Mouse (Mus musculus) liver, adult (tissue): ENCODE data around the gene Gad2.

Experiments used
- GATA4 ChIP-seq: IDR thresholded peaks from 2 replicates; pipeline ENCODE4 v1.6.1; 2014; ENCODE audit warnings: mild to moderate bottlenecking, low read length; ENCODE audit not compliant: insufficient replicate concordance

Gad2 gene

DNA sequence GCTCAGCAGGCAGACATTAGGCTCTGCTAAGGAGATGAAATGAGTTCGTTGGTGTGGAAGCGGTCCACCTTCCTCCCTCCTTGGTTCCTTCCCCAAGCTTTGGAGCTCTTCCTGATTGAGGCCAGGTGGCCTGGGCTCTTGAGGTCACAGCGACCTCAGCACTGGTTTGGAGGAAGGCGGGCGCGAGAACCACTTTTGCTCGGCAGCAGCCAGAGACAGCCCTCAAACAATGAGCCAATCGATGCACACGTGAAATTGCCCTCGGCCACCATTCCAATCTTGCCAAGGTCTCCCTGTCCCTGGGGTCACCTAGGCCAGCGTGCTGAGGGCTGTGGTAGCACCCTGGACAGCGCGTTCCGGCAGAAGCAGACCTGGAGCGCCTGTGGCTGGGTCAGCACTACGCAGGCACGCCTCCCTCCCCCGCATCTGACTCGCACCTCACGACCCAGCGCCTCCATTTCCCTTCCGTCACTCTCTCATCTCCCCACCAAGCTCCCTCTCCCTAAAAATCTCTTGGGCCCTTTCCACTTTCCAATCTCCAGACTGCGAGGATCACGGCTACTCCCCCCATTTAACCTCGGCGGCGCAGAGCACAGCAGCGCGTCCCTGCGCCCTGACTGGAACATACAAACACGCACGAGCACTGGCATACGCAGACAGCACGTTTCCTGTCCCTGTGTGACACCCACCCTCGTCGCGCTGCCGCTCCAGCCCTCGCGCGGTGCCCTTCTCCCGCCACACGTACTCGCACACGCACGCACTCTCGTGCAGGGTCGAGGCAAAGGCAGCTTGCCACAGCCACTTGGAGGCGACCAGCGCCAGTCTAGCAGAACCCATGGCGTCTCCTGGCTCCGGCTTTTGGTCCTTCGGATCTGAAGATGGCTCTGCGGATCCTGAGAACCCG is at the start of gene Gad2:
Gene Gad2, plus strand, starts transcription at position 378 of the 904 bp plus-strand sequence.
- TF ChIP-seq GATA4, result no peak

DNA sequence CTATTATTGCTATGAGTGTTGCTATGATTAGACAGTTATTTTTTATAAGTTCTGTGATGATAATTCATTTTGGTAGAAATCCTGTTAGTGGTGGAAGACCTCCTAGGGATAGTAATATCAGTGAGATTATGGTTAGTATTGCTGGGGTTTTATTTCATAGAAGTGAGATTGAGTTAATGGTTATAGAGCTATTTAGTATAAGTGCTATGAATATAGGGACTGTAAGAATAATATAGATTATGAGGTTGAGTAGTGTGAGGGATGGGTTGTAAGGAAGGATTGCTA is 31.9 kb upstream of the Gad2 start:
- TF ChIP-seq GATA4, result no peak

DNA sequence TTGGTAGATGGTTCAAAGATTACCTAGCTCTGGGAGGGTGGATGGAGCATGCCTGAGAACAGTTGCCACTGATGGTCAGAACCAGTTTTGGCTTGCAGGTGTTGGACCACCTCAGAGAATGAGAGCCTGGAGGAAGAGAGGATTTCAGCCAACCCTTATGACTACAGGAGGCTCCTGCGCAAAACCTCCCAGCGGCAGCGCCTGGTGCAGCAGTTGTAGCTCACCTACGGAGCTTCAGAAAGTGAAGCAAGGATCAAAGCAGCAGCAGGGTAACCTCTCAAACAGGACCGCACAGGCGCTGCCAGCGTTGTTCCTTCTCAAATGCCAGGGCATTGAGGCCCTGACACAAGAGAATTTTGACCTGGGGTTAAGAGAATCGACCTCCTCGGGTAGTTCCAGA is 4.1 kb upstream of the Gad2 start:
- no peak for TF ChIP-seq GATA4

DNA sequence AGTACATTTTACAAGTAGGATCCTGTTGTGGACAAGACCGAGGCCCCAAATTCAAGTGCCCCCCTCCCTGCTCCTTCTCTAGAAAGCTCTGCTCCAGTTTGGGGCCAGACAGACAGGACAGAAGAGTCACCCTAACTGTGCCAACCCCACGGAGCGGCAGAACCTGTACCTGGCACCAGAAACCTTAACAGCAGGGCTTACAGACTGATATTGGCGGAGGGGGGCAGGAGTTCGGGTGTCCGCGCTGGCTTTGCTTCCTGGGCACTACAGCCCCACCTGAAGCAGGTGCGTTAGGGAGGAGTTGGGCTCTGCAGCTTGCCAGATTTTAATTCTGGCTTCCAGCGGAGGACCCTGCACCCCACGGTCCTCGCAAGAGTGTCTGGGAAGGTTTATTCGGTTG is 2.6 kb upstream of the Gad2 start:
- no peak for TF ChIP-seq GATA4

DNA sequence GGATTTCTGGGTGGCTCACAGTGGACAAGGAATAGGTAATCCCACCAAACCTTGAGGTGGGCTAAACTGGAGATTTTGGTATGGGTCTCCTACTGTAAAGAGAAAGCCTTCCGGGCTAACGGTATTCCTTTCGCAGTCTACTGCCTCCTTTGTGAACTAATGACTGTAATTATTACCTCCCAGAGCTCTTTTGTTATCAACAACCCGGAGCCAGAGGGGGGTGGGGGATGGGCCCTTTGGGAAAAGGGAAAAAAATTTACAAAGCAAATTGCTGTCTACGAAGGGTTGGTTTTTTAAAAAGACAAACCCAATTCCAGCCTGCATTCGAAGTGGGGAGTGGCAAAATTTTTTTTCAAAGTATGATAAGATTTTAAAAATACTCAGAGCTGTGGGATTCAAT is 2.0 kb upstream of the Gad2 start:
- no peak for TF ChIP-seq GATA4

DNA sequence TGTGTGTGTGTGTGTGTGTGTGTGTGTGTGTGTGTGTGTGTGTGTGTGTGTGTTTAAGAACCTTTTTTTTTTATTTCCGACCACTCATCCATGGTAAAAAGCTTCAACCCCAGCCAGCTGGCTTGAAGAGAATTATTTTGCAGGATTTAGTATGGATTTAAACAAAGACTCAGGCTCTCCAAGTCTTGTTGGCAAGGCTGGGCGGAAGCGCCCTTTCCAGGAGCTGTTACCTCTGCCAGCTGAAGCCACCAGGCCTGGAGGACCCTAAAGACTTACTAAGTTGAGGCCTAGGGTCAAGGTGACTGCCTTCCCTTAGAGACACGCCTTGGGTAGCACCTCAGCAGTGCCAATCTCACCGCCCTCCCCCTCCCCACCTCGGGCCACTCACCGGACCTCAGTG is 1.5 kb upstream of the Gad2 start:
- no peak for TF ChIP-seq GATA4

DNA sequence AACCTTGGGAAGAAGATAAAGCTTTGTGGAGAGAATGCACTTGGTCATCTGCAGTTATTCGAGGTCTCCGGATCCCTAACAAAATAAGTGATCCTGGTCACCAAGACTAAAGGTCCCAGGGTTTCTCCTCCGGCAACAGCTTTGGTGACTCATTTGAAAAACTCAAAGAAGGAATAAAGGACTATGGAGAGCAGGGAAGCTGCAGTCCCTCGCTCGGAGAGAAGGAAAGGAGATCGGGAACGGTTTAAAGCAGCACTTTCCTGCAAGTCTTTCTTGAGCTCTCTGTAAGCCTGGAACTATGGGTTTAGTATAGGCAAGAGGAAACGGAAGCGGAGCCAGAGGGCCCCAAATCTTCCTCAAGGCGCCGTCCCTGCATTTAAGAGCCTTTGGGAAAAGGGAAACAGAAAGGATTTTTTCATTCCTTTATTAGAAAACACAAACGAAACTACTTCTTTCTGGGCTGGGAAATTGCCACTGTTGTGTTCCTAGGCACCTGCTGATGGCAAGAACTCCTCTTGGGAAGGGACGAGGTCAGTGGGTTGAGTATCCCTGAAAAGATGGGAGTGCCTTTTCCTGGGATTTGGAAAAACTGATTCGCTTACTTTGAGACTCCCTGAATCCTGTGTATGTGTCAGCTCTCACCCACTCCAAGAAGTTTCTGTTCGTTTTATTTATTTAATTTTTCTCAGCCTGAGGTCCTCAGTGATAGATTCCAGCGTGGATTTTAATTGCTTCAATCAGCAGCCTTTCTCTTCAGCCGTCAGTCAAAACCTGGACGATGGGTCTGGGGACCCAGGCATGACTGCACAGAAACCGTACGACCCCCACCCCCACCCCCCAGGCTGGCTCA is 802 bp upstream of the Gad2 start:
- no peak for TF ChIP-seq GATA4

DNA sequence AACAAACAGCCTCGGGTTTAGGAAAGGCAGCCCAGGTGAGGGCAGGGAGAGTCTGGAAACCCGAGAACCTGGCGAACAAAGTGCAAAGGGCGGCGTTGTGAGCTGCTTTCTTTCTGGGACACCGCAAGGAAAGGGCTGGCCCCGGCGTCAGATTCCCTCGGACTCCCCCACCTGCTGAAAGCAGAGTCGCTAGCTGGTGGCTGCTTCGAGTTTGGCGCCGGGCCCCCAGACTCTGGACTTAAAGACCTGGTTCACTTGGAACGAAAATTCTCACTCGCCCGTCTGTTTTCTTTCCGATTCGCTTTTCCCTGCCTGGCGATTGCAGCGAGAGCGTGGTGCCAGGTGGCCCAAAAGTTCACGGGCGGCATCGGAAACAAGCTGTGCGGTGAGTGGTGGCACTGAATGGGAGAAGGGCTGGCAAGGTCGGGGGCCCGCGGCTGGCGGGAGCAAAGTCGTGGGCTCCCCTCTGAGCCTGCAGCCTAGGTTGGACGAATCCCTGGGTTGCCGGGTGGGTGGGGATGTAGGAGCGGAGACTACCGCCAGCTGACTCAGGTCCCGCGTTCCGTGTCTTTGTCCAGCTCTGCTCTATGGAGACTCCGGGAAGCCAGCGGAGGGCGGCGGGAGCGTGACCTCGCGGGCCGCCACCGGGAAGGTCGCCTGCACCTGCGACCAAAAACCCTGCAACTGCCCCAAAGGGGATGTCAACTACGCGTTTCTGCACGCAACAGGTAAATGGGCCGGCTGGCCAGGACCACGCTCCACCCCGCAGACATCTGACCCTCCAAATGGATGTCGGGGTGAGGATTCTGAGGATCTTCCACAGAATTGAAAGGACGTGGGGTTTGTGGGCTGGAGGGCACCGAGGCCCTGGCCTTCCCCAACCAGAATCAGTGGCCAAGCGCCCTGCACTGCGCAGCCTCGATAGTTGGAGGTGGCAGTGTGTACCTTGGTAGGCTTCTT is 1.4 kb downstream of the Gad2 start:
- no peak for TF ChIP-seq GATA4

DNA sequence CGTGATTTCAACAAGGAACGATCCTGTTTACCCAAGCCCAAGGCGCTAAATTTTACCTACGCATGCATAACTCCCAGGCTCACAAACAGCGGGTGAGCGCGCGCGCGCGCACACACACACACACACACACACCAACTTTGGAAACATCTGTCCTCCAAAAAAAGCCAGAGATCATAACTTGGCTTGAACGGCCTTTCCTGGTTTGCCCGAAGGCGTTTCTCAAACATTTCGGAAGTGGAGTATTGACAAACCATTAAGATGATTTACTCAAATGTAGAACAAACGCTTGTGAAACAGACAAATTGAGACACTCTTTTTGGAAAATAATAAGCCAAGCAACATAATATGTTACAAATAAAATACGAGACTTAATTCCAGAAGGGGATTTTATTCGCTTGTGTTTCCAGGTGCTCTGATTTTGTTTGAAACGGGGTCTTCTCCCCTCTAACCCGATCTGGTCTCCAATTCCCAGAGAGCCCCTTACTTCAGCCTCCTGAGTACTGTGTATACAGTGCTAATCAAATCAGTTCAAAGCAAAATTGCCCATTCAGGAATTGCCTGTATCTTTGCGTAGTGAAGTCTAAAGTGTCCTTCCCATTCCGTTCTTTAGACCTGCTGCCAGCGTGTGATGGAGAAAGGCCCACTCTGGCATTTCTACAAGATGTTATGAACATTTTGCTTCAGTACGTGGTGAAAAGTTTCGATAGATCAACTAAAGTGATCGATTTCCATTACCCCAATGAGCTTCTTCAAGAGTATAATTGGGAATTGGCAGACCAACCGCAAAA is 2.4 kb downstream of the Gad2 start:
- TF ChIP-seq GATA4, result no peak

DNA sequence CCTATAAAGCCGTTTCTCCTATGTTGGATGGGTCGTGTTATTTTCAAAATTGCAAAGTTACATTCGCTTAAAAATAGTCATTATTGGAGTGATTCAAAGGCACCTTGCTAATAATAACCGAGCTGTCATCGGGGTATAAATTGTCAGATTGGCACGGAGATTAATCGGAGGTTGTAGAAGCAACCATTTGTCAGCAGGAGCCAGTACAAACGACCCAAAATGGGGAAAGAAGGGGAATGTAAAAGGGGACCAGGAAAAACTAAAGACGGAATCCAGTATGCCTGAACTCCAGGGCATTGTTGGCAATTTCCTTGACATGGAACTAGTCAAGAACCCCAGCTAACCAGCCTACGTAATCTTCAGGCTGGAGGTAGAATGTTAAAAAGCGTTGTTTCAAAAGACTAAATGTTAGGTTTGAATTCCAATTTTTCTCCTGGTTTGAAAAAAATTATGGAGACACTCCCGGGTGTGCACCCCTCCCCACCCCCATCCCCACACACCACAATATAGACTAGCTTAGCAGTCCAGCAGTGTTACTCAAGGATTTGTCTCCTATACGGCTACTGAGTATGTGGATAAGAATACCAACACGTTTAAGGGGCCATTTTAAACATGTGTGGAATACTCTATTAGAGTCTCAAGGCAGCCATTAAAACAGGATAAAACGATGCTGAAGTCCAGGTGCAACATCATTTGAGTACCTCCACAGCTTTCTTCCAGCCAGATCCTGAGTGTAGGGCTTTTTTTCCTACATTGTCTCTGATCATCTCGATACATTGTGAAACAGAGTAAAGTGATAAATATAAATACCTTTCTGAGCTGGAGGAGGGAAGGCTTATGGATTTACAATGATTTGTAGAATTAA is 3.3 kb downstream of the Gad2 start:
- TF ChIP-seq GATA4, result no peak

DNA sequence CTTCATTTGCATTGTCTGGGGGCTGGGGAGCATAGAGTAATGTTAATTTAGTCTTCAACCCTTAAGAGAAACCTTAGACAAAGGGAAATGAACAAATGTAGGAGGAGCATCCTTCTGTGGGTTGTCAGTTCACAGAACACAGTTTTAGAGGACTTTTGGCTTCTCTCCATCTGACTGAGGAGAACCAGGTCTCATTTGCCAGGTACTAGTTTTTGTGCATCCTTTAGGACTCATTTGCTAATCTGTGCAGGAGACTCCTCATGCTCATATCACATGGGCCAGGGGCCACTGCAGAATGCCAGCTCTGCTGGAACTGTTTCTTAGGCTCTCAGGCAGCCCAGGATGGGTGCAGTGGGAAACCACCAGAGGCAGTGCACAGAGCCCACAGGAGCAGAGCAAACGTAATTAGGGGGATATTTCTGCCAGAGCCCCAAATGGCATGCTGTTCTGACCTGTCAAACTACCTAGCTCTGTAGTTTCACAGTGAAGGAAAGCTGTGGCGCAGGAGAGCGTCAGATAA is 5.2 kb downstream of the Gad2 start:
- no peak for TF ChIP-seq GATA4

DNA sequence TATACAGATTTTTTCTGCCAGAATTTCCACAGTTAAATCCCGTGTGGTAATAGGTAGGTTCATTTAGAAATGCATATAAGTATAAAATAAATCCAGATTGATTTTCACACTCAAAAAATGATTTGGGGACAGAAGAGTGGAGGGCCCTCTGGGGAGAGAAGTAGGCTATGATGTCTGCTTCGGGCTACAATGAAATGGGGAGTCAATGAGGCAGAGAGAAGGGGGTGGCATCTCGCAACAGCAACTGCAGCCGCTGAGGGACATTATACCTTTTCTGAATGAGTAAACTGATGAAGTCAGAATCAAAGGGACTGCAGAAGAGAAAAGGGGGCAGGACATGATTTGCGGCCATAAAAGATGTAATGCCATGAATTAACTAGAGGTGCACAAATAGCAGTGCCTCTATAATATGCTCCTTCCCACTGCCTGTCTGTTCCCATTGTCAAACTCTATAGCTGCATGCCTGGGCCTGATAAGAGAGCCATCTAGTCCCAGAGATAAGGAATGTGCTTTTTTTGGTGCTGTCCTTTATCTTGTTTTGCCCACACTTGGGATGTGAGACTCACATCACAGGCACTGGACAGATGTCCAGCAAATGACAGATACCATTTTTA is 5.9 kb downstream of the Gad2 start:
- TF ChIP-seq GATA4, result no peak

DNA sequence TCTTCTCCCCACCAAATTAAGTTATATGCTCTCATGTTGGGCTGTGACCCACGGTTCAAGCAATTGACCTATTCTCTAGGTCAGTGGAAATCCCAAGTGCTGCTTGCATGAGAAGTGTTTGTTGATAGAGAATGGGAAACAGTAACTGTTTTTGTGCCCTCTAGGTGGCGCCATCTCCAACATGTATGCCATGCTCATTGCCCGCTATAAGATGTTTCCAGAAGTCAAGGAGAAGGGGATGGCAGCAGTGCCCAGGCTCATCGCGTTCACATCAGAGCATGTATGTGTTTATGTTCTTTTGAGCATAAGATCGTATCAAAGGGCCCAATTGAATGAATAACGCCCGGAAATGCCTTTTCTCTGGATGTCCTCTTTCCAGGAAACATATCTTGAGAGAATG is 12.8 kb downstream of the Gad2 start:
- TF ChIP-seq GATA4, result no peak
